Mouse (Mus musculus): ENCODE results near the gene Dennd5b. TPM values are rescaled to one million over a fixed set of nuclear protein-coding genes. Genes with fewer than 3 reads are reported as not detected.

Gene Dennd5b
- total and polyA plus RNA-seq, 3 experiments, result 0.65 to 1.3 TPM; not detected in 1

GRCm38 (mm10) chr6:149145143-149145542 lies 43.7 kb upstream of the Dennd5b start:
- no peak for TF ChIP-seq ZMIZ1 (IDR thresholded peaks at IDR 0.05; ENCODE audit: low read depth, low read length)
- no peak for TF ChIP-seq MYC (IDR thresholded peaks at IDR 0.05; ENCODE audit: low read depth, low read length)
- TF ChIP-seq E2F4 (IDR thresholded peaks at IDR 0.05; ENCODE audit: borderline replicate concordance, low read depth, low read length), result no peak
- TF ChIP-seq MAFK (IDR thresholded peaks at IDR 0.05; ENCODE audit: borderline replicate concordance, low read depth, low read length), result no peak
- no peak for TF ChIP-seq CHD1 (IDR thresholded peaks at IDR 0.05; ENCODE audit: low read depth, low read length)
- TF ChIP-seq GATA1 (IDR thresholded peaks at IDR 0.05; ENCODE audit: low read depth, low read length), result no peak
- Histone ChIP-seq H3K36me3 (ENCODE audit: control insufficient read depth in 1 of 2, insufficient read depth in 2 of 2, low read length in 2 of 2) (peaks cover 0 to 8% of the 10 kb centered on the region in 2 experiments; a peak in 1 of 4 replicates), H3K9me3 (replicated peaks; ENCODE audit: insufficient read depth, low read length) (no peaks in the 10 kb centered on the region), H3K4me3 (ENCODE audit: control insufficient read depth in 1 of 2, insufficient read depth in 1 of 2, low read depth in 2 of 2, low read length in 2 of 2) (no peak overlapping the region), H3K27me3 (ENCODE audit: control insufficient read depth in 1 of 2, insufficient read depth in 2 of 2, low read length in 2 of 2) (no peaks in the 10 kb centered on the region), H3K9ac (ENCODE audit: control insufficient read depth, low read depth, low read length, poor library complexity, severe bottlenecking) (no peak overlapping the region), H3K4me1 (ENCODE audit: control insufficient read depth in 1 of 2, insufficient read depth in 2 of 2, low read length in 2 of 2) (peaks cover 0 to 3% of the 10 kb centered on the region in 2 experiments; a peak in 1 of 4 replicates), H3K27ac (ENCODE audit: control insufficient read depth, low read depth, low read length) (no peak overlapping the region), H3K79me2 (ENCODE audit: control insufficient read depth, insufficient read depth, low read length, poor library complexity) (0 out of 2 replicates have a peak, but pooled peaks cover 1% of the 10 kb centered on the region)
- no peak for DNase-seq (ENCODE audit: low read depth, low spot score)

- H3K4me3 ChIP-seq (ENCODE audit: control insufficient read depth in 1 of 2, insufficient read depth in 1 of 2, low read depth in 2 of 2, low read length in 2 of 2), result peak overlapping the region; percentile 75 to 76
- peak overlapping the region; percentile 78 for H3K9ac ChIP-seq (ENCODE audit: control insufficient read depth, low read depth, low read length, poor library complexity, severe bottlenecking)
- H3K79me2 ChIP-seq (ENCODE audit: control insufficient read depth, insufficient read depth, low read length, poor library complexity), result 0 out of 2 replicates have a peak, but pooled peaks cover 1% of the 10 kb centered on the region
- H3K27me3 ChIP-seq (ENCODE audit: control insufficient read depth in 1 of 2, insufficient read depth in 2 of 2, low read length in 2 of 2), result no peaks in the 10 kb centered on the region
- H3K36me3 ChIP-seq (ENCODE audit: control insufficient read depth in 1 of 2, insufficient read depth in 2 of 2, low read length in 2 of 2), result peaks cover 0 to 8% of the 10 kb centered on the region in 2 experiments; a peak in 1 of 4 replicates
- H3K27ac ChIP-seq (ENCODE audit: control insufficient read depth, low read depth, low read length), result peak overlapping the region; percentile 72
- peaks cover 0 to 3% of the 10 kb centered on the region in 2 experiments; a peak in 1 of 4 replicates for H3K4me1 ChIP-seq (ENCODE audit: control insufficient read depth in 1 of 2, insufficient read depth in 2 of 2, low read length in 2 of 2)
- DNase-seq (ENCODE audit: low read depth, low spot score), result peak; percentile 95
- no peaks in the 10 kb centered on the region for H3K9me3 ChIP-seq (replicated peaks; ENCODE audit: insufficient read depth, low read length)
- TF ChIP-seq POLR2AphosphoS5 (IDR thresholded peaks at IDR 0.05; ENCODE audit: borderline replicate concordance, low read depth, low read length) (no peak), NELFE (IDR thresholded peaks at IDR 0.05; ENCODE audit: low read depth, low read length) (peak; percentile 73), ETS1 (IDR thresholded peaks at IDR 0.05; ENCODE audit: low read depth, low read length) (peak; percentile 64; the same call in 1 of the 2 replicates), RAD21 (IDR thresholded peaks at IDR 0.05; ENCODE audit: low read depth, low read length) (no peak; the same call in 1 of the 2 replicates), MAX (IDR thresholded peaks at IDR 0.05; ENCODE audit: low read length) (peak; percentile 83), NRF1 (IDR thresholded peaks at IDR 0.05; ENCODE audit: insufficient read depth, low read depth, low read length, poor library complexity, severe bottlenecking) (no peak), HCFC1 (IDR thresholded peaks at IDR 0.05; ENCODE audit: low read depth, low read length) (peak; percentile 88), MAFK (IDR thresholded peaks at IDR 0.05; ENCODE audit: borderline replicate concordance, low read depth, low read length) (no peak), ZMIZ1 (IDR thresholded peaks at IDR 0.05; ENCODE audit: low read depth, low read length) (no peak), MYB (IDR thresholded peaks at IDR 0.05; ENCODE audit: low read depth, low read length) (no peak), CHD2 (IDR thresholded peaks at IDR 0.05; ENCODE audit: low read length) (no peak), USF1 (IDR thresholded peaks at IDR 0.05; ENCODE audit: low read depth, low read length) (peak; percentile 61), MXI1 (IDR thresholded peaks at IDR 0.05; ENCODE audit: low read depth, low read length) (peak; percentile 90), SMC3 (IDR thresholded peaks at IDR 0.05; ENCODE audit: low read depth, low read length) (peak; percentile 28), UBTF (IDR thresholded peaks at IDR 0.05; ENCODE audit: borderline replicate concordance, insufficient read depth, low read depth, low read length) (no peak), BHLHE40 (IDR thresholded peaks at IDR 0.05; ENCODE audit: borderline replicate concordance, low read depth, low read length) (peak; percentile 92), ZNF384 (IDR thresholded peaks at IDR 0.05; ENCODE audit: low read depth, low read length) (peak; percentile 84), TAL1 (IDR thresholded peaks at IDR 0.05; ENCODE audit: low read length) (no peak), E2F4 (IDR thresholded peaks at IDR 0.05; ENCODE audit: borderline replicate concordance, low read depth, low read length) (no peak), POLR2A (IDR thresholded peaks at IDR 0.05; ENCODE audit: control insufficient read depth in 1 of 2, insufficient read depth in 1 of 2, low read depth in 1 of 2, low read length in 2 of 2, poor library complexity in 1 of 2) (peak; percentile 26 to 75; a peak in 2 of 4 replicates), MAZ (IDR thresholded peaks at IDR 0.05; ENCODE audit: low read depth, low read length) (no peak), TCF12 (IDR thresholded peaks at IDR 0.05; ENCODE audit: low read depth, low read length) (peak; percentile 65; the same call in 1 of the 2 replicates), TBP (IDR thresholded peaks at IDR 0.05; ENCODE audit: low read depth, low read length) (peak; percentile 69), ZKSCAN1 (IDR thresholded peaks at IDR 0.05; ENCODE audit: low read depth, low read length) (no peak), SIN3A (IDR thresholded peaks at IDR 0.05; ENCODE audit: low read length) (peak; percentile 99), CHD1 (IDR thresholded peaks at IDR 0.05; ENCODE audit: low read depth, low read length) (no peak), USF2 (IDR thresholded peaks at IDR 0.05; ENCODE audit: borderline replicate concordance in 1 of 2, insufficient read depth in 1 of 2, low read depth in 1 of 2, low read length in 2 of 2) (no peak)
These were observed 40.1 kb upstream of the Dennd5b start for GRCm38 (mm10) chr6:149141393-149142173.

Measured in MEL (cell line).